Mouse (Mus musculus) retina, adult 2 months (tissue): Measurements from ENCODE around the gene Rasl12.
A peak's percentile ranks its signal among the peaks of the same experiment; 100 is the strongest.

Source experiments
- DNase-seq: peaks from one replicate; pipeline ENCODE4 v3.0.0-alpha.2; 2012; ENCODE audit warnings: low read depth, low spot score

Rasl12 gene

DNA sequence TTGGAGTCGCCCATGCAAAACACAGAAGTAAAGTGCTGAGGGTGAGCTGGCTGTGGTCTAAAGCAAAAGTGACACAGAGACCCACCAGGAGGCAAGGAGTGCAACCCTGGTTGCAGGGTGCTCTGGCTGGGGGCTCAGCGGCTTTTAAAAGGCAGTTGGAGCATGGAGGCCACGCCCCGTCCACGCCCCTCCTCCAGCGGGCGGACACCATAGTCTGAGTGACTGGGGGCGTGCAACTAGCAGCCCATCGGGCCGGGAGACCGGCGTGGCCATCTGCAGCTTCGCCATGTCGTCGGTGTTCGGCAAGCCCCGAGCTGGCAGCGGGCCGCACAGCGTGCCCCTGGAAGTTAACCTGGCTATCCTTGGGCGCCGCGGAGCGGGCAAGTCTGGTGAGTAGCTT lies at the start of gene Rasl12:
Gene Rasl12, plus strand, starts transcription at position 228 of the 400 bp plus-strand sequence.
- no peak for DNase-seq

DNA sequence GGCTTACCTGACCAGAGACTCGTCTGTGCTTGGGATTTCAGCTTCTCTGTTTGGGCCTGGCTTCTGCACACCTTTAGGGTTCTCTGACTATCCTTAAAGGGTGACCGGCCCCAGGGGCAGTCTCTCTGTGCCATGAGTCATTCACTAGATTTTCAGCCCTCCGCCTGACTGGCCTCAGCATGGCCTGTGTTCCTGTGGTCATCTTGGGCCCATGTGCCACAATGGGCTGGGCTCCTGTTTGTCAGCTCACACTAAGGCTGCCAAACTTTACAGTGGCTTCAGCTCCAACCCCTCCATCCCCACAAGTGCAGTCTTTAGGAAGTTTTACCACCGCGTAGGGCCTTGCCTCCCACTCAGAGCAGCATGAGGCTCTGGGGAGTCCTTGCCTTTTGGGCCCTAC lies 45.1 kb upstream of the Rasl12 start:
- no peak for DNase-seq

DNA sequence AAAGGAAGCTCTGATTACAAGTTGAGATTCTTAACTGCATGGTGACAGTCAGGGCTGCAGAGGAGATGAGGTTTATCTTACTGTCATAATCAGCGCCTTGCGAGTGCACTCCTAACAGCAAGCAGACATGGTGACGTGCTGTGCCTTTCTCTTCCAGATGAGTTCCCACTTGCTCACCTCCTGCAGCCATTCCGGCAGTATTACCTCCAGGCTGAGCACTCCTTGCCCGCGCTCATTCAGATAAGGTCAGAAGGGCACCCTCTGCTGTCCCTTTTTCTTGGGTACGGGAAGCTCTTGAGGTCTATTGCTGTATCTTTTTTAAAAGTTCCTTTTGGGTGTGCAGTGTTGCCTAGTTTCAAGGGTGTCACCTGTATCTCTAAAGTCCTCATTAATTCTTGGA lies 41.7 kb upstream of the Rasl12 start:
- no peak for DNase-seq

DNA sequence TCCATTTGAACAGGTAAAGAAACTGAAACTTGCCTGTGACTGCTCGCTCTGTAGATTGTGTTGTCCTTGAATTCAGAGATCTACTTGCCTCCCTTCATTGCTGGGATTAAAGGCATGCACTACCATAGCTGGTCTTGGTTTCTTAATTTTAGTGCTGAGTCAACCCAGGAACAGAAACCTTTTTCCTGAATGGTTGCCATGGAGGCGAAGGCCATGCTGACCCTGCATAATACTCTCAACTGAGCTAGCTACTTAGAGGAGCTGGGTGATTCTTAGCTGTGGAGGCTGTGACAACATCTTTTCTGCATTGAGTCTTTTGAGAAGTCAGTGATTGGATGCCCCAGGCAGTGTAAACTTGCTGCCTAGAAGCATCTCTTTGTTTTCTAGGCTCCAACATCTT lies 41.3 kb upstream of the Rasl12 start:
- DNase-seq: no peak

DNA sequence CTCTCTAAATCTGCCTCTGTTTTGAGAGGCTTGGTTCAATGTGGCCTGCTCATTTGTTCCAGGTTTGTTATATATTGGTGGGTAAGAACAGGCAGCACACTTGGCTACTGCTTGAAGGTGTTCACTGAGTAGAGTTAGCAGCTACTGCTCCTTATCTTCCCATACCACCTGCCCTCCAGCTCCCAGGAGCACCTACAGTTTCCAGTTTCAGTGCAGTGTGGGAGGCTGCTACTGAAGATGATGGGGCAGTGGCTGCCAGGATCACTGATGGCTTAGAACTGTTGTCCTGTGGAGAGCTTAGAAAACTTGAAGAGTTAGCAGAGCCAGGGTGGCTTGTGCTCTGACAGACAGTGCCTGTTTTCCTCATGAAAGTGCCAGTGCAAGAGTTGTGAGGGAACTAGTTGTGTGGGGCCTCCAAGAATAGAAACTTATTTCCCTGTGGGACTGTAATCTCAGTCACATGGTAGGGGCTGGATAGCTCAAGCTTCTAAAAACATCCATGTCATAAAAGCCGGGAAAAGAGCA lies 39.3 kb upstream of the Rasl12 start:
- no peak for DNase-seq

DNA sequence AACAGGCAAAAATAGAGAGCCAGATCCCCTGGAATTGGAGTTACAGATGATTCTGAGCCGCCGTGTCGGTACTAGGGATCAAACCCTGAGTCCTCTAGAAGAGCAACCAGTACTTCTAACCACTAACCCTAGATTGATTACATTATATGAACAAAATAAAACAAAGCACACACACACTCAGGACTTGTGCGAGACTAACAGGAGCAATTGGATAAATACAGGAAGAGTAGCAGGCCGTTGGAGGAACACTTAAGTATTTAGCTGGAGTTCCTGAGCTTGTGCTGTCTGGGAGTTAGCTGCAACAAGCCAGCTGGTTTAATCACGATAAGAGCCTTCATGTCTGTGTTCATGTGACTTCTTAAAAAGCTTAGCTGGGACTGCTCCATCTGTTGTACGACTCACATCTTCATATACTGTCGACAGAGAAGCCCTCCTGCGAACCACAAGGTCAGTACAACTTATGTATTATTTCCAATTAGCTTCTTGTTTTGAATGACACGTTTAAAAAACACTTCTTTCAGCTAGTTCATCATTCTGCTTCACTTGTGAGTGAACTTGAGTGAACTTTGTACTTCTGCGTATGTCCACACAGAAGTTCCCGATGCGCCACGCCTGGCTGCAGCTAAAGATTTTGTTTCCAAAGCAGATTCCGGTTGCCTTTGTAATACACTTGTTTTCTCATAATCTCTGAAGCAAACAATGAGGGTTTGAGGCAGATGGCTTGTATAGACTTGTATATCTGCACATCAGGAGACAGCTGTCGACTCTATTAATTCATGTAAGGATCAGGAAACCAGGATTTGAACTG lies 37.5 kb upstream of the Rasl12 start, which contains the start of gene Ubap1l:
Gene Ubap1l, plus strand, starts transcription at position 401 of the 808 bp plus-strand sequence.
- DNase-seq: peak; percentile 81

DNA sequence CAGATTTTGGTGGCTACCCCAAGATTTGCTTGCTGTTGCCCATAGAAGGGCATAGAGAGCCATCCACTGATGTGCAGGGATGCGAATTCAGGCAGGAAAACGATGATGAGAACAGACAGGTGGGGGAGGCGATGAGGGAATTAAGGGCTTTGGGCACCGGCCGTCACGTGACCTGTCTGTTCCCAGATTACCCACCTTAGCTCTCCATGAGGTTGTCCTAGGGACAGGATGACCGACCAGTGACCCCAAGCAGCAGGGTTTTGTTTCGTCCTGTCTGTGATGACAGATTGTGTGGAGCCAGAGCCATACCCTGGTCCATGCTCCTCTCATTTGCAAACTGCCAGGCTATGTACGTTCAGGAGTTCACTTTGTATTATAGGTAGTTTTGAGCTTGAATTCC lies 34.6 kb upstream of the Rasl12 start:
- peak; percentile 86 for DNase-seq

DNA sequence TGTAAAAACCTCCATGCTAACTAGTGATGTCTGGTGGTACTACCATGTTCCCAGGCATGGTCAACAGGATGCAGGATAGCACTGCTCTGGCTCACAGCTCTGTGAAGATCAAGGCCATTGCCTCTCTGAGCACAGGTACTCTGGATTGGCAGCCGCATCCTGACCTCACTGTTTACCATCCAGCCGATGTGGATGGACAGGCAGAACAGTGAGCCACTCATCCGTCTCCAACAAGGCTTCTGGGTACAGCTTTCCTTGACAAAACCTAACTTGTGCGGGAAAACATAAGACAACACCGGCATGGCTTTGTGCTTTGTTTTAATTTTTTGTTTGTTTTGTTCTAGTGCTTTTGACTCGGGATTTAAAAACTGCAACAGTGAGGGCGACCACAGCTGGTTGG lies 32.6 kb upstream of the Rasl12 start:
- DNase-seq: no peak

DNA sequence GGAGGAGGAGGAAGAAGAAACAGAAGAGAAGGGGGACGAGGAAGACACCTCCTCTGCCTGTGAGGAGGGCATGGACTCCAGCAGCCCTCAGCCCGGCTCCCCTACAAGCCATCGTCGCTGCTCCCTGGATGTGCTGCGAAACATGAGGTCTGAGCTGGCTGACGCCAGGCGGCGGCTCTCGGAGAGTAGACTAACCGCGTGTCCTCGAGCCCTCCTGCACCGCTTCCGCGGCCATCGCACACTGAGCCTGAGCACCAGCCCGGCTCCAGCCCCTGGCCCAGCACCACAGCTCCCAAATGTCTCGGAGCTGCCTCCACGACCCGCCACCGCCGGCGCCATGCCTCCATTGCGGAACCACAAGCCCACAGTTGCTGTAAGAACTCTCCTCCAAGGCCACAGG lies 26.6 kb upstream of the Rasl12 start:
- no peak for DNase-seq

DNA sequence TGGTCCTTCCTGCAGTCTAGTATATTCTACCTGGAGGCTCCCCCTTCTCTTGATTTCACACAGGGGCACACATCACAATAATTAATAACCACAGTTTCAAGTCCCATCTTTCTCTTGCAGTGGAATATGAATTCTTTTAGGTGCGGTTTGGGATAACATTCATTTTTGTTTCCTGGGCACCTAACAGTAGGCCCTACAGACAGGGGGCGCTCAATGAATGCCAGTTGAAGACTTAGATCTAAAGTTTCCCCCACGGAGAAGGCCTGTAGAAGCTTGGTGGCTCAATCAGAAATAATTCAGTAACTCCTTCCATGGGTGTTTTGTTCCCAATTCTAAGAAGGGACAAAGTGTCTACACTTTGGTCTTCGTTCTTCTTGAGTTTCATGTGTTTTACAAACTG lies 25.9 kb upstream of the Rasl12 start:
- no peak for DNase-seq

DNA sequence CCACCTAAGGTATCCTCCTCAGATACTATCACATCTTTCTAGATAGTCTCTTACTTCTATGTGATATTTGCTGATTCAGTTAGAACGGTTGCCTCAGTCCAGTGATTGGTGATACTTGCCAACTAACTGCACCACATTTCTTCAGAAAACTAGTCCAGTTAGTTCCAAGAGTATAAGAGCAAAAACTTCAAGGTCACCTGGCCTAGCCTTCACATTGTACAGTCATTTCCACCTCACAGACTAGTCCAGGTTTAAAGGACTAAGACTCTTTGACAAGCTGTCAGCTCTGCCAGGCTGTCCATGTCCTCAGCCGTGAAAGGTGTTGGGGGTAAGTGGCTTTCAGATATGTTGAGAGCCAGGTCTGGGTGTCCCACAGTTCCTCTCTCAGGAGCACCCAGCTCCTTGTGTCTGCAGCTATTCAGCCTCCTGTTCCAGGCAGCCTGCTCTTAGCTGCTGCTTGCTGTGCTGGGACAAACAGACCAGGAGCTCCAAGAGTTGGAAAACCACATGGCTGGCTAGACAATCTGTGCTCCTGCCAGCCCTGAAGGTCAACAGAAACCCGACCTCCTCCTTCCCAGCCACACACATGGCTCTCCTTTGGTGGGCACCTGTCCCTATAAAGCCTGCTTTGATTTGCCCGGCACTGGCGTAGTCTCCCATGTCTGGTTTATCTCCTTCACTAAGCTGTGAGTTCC lies 23.7 kb upstream of the Rasl12 start:
- DNase-seq: no peak

DNA sequence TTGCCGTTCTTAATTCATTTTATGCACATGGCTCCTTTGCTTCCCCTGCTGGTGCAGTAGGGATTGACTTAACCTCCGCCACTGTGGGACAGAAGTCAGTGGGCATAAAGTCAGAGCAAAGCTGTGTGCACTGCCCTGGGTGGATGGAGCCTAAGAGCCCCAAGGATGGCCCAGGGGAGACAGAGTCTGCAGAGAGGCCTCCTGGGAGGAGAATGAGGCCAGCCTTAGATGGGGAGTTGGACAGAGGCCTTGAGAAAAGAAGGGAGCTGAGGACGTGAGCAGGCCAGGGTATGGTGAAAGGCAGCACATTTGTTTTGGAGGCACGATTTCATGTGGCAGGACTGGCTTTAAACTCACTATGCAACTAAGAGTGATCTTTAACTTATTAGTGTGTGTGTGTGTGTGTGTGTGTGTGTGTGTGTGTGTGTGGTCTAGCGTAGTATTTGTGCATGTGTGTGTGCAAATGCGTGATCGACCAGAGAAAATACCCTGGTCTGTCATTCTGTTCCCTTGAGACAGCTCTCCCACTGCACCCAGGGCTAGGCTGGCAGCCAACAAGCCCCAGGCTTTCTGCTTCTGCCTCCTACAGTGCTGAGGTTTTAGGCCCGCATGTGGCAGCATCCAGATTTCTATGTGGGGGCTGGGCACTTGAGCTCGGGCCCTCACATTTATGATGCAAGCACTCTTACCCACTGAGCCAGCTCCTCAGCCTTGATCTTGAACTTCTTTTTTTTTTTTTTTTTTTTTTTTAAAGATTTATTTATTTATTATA lies 23.0 kb upstream of the Rasl12 start:
- no peak for DNase-seq

DNA sequence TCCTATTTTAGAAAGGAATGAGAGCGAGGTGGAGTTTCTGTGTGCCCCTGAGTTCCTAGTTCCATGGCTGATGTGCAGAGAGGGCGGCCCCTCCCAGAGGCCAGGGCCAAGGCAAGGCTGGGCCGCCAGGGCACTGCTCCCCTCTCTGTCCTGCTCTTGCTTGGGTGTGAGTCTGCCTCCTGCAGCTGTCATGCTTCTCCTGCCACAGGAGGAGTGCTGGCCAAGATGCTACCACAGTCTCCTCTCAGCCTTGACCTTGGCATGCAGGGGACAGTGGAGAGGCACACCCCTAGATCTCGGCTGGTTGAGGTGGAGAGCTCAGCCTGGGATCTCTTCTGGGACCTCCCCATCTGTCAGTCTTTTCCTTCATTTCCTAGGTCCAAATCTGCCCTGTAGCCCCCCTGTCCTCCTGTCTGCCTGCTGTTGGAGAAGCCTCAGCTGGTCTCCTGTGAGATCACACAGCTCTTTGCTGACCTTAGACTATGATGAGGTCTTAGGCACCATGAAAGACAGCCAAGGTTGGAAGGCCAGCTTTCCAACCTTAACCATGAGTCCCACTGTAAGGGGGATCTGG lies 17.2 kb upstream of the Rasl12 start:
- no peak for DNase-seq

DNA sequence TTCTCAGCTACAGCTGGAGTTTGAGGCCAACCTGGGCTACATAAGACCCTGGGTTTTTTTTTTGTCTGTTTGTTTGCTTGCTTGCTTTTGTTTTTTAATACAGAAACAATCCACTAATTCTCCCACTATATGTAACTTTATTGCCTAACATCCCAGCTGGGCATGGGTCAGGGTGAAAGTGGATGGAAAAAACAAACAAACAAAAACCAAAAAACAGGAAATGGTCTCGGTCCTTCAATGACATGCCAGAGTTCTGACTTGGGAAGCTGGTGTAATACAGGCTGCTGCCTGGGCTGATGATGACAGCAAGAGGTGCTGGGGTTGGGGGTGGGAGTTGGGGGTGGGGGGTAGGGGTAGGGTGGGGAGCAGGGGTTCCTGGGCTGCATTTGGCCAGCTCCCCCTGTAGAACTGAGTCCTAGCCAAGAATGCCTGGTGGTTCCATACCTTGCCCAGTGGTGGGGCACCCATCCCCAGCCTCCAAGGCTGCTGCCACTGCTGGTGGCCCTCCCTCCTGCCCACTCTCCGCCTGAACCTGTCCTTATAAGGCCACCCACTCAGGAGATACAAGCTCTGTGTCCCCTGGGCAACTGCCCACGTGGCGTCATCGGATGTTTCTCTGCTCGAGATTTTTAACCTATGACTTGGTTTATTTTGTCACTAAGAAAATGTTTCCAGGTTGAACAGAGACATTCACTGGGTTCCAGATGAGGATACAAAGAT lies 16.1 kb upstream of the Rasl12 start:
- no peak for DNase-seq

DNA sequence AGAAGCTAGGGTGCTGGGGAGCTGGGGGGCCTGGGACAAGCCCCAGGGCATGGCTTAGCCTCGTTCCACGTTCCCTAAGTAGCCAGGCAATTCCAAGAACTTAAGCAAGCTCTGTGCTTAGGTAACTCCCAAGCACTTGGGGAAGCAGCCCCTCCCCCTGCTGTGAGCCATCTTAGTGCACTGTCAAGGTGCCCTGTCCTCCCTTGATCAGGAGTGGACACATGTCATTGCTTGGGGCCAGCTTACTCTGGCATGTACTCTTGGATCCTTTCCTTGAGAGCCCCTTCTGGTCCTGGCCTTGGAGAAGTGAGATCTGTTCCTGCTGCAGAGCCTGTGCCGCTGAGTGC lies 15.6 kb upstream of the Rasl12 start:
- DNase-seq: no peak

DNA sequence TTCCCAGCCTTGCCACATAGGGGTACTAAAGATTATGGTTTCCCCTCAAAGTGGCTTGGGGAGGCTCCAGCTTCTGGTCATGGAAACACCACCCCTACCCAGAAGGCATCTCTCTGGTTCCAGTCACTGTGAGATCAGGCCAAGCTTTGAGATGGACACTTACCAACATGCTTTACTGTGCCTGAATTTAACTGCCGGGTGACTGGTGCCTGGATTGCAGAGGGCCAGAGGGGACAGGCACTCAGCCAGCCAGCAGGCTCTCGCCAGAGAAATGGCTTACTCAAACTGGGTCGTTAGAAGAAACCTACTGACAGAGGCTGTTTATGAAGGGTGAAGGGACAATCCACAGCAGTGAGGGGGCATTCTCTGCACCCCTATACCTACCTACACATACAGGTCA lies 14.0 kb upstream of the Rasl12 start:
- DNase-seq: no peak

DNA sequence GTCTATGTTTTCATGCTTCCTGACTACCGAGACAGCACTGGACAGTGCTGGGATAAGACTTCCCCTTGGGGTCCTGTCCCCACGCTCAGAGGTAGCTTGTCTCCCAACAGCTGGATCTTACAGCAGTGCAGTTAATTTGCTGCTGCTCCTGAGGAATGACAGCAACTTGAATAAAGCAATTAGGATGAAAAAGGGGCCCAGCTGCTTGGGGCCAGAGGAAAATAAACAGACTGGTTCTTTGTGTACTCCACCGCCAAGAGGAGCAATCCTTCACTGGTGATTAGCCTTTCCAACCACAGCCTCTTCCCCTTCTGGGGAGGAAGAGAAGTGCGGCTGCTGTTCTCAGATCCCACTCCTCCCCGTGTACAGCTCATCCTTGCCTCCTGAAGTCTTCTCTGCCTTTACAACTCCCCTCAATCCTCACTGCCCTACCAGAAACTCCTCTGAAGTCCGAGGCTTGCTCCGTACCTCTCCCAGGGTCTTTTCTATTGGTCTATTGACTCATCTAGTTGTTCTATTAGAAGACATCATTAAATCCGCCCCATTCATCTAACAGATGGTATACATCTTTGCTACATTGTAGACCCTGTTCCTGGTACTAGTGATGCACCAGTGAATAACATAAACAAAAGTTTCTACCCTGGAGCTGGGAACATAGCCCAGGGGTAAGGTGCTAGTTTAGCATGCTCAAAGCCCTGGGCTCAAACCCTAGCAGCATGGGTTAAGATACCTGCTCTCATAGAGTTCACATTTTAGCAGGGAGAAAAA lies 11.7 kb upstream of the Rasl12 start:
- no peak for DNase-seq

DNA sequence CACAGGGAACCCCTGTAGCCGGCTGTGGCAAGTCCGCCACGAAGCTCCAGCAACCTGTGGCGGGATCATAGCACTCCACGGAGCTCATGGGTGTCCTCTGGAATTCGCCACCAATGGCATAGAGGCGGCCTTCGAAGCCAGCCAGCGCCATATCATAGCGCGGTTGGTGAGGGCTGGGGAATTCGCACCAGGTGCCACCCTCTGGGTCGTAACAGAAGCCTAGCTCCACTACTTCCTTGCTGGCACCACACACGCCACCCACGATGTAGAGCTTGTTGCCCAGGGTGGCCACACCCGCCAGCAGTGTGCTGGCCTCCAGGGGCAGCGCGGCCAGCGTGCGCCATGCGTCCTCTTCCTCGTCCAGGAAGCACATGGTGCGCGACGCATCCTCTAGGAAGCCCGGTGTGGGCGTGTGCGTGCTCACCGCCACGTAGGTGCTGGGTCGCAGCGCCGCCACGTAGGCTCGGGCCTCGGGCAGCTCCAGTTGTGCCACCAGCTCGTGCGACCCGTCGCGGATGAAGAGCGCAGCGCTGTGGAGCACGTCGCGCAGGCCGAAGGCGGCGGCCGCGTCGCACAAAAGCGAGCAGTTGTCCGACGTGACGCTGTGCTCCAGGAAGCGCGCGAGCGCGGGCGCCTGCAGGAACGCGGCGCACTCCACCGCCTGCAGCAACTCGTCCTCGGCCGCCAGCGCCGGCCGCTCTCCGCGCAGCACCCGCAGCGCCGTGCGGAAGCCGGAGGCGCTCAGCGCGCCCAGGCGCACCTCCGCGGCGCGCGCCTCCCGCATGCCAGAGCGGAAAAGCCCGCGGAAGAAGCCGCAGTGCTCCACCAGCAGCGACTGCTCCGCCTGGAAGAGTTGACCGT lies 7.3 kb upstream of the Rasl12 start:
- no peak for DNase-seq

DNA sequence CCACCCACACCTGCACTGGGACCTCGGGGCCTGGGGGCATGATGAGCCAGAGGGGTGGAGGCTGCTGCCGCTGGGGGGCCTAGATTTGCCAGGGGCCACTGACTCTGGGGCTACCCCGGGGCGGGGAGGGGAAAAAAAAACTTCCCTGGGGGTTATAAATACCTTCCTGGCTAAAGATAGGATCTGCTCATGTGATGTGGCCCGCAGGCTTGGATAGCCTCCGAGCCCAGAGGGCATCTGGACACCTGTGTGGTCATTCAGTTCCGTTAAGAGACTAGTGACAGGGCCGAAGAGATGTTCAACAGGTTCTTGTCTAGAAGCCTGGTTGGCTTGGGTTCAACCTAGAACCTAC lies 6.7 kb upstream of the Rasl12 start, which contains the start of gene Kbtbd13:
Gene Kbtbd13, minus strand, starts transcription at position 40 of the 352 bp plus-strand sequence.
- no peak for DNase-seq
